ENCODE assay signal across 8 mouse cellular contexts in the genomic region with DNA sequence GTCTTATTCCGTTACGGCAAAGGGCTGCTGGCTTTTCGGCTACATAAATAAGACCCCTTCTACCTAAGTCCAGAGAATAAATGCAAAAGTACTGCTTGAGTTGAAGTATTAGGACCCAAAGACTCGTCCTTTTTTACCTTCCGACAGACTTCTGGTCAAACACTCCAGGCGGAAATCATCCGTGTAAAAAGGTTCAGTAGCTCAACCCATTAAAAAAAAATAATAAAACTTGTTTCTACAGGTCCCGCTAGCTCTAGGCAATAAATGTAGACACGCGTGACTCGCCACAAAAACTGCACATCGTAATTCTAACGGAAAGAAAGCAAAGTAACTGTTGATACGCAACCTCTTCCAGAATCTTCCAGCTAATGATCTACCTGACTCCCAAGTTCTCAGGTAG. TPM values are rescaled to one million over a fixed set of nuclear protein-coding genes. Genes with fewer than 3 reads are reported as not detected.
A peak's percentile ranks its signal among the peaks of the same experiment; 100 is the strongest.
DNase-seq lines count a peak whose midpoint lies in the region; ATAC-seq and TF ChIP-seq lines count a peak whose summit lies in the region.

A gene (minus strand): TSS at position 101 of the 400 bp plus-strand sequence.

- DNase-seq in heart, adult 2 months: no peak
- no peak for DNase-seq in heart, adult 11 months
- no peak for DNase-seq in adrenal gland, postnatal 10 days
- no peak for DNase-seq in gastrocnemius, adult 8-10 months (ENCODE audit: low spot score in 2 of 2)
- DNase-seq in embryo, embryonic 11 days: no peak
- DNase-seq in ovary, postnatal 14 days (ENCODE audit: low spot score): no peak

- H3K36me3 ChIP-seq in heart, adult 2 months (ENCODE audit: control insufficient read depth, insufficient read depth, low read length): peaks cover 7% of the 10 kb centered on the region
- H3K36me3 ChIP-seq in megakaryocyte, embryonic 14.5 days (replicated peaks; ENCODE audit: low read length): peaks cover 1% of the 10 kb centered on the region

- peaks cover 4% of the 10 kb centered on the region; the same call in 1 of the 2 replicates for H3K9me3 ChIP-seq in megakaryocyte, embryonic 14.5 days

- H3K27me3 ChIP-seq in heart, adult 2 months (ENCODE audit: control insufficient read depth, insufficient read depth, low read length): no peaks in the 10 kb centered on the region
- no peaks in the 10 kb centered on the region for H3K27me3 ChIP-seq in megakaryocyte, embryonic 14.5 days (replicated peaks)

- intact Hi-C loops in heart, adult 2 months (cut with DNase I): no loop called here

- peak within 1 kb of the TSS; percentile 97 for H3K4me3 ChIP-seq in heart, adult 2 months
- peak within 1 kb of the TSS; percentile 95 for H3K4me3 ChIP-seq in megakaryocyte, embryonic 14.5 days (replicated peaks)

- TF ChIP-seq CTCF in heart, adult 2 months (IDR thresholded peaks at IDR 0.05): no peak

- H3K27ac ChIP-seq in heart, adult 2 months: peak within 1 kb of the TSS; percentile 85

- WGBS in heart, adult 2 months: 5% methylated on average over 14 of the region's 14 CpGs

- H3K9ac ChIP-seq in heart, adult 2 months (ENCODE audit: low read depth, low read length): peak within 1 kb of the TSS; percentile 97

- H3K79me2 ChIP-seq in heart, adult 2 months (replicated peaks; ENCODE audit: control insufficient read depth, insufficient read depth, low read length): no peaks in the 10 kb centered on the region; the same call in 1 of the 2 replicates

- ATAC-seq in inflammation-experienced regulatory T-cells, adult 6 months: no peak

- TF ChIP-seq EP300 in heart, adult 2 months (IDR thresholded peaks at IDR 0.05; ENCODE audit: insufficient read depth, low read depth, low read length): no peak

- no peaks in the 10 kb centered on the region; the same call in none of the 2 replicates for H3K4me1 ChIP-seq in heart, adult 2 months (ENCODE audit: control insufficient read depth, insufficient read depth, low read length)
- H3K4me1 ChIP-seq in megakaryocyte, embryonic 14.5 days: peaks cover 27% of the 10 kb centered on the region

- TF ChIP-seq POLR2A in heart, adult 2 months (IDR thresholded peaks at IDR 0.05; ENCODE audit: insufficient read depth, low read depth, low read length): no peak

RNA-seq across cellular contexts. Expression of the gene that starts here (rescaled TPM):
- total RNA-seq in heart, adult 2 months (2021): 10 to 100 TPM; 29.8 to 31.2 TPM
- polyA plus RNA-seq in heart, adult 2 months (2012; rRNA removed): 8.3 and 18.1 TPM in 2 replicates
- 10 to 100 TPM; 35.9 to 56.7 TPM for total RNA-seq in adrenal gland, postnatal 10 days (2021)
- total RNA-seq in gastrocnemius, adult 8-10 months (2022): 10 to 100 TPM; 17.3 to 20.0 (median 18.0) TPM
- 100 to 1,000 TPM in 2 of 3 experiments, 10 to 100 TPM in 1; 74.5 to 126 (median 101) TPM for polyA plus RNA-seq in inflammation-experienced regulatory T-cells, adult 6 months (2017; shearing (Covaris generic))
- polyA plus RNA-seq in megakaryocyte, embryonic 14.5 days (2012; ENCODE audit: insufficient read depth, low replicate concordance): 12.7 and 14.7 TPM in 2 replicates
